Mouse (Mus musculus) kidney, adult 9 months (tissue): ENCODE measurements around the gene Txndc17.

Source experiments
- DNase-seq: peaks from one replicate; pipeline ENCODE4 v3.0.0; 2022

Txndc17 gene

DNA sequence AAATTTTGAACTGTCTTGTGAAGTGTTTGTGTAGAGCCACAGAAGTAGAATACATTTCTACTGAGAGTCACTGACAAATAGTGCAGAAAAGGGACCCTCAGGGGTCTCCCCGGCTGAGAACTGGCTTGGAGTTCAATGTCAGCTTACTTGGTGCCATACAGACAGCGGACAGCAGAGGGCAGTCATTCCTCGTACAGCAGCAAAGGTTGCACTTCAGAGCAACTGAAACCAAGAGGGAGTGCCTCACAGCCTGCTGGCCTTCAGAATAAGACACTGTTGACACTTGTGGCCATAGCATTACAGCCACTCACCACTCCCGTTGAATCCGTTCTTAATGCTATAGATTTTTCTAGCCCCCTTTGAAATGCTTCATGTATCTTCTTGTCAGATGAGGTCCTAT lies 17.5 kb downstream of the Txndc17 start:
- DNase-seq: peak; percentile 78

DNA sequence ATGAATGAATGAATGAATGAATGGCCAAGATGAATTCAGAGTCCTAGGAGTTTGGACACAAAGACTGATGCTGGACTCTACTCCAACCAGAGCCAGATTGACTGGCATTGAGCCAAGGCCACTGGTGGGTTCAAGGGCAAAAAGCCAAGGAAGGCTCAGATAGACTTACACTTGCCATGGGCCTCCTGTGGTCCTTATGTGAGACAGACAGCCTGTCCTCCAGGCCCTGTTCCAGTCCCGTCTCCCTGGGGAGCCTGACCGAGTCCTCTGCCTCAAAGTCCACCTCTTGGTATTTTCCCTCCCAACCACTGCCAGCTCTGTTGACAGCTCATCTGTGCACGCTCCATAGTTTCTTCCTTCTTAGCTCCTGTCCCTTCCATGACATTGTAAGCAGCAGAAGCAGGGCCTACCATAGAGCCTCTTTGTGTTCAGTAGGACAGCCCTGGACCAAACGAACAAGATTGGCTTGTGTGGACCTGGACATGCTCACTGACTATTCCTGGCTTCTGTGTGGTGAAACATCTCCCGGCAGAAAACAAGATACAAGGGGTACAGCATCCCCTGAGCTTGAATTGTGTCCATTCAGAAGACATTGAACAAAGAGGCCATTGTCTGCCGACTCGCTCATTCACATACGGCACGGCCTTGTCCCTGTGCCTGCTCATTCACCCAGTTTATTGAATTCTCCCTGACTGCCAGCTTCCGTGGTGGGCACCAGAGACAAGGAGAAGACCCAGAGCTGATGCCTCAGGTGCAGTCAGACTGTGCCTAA lies 18.9 kb downstream of the Txndc17 start:
- no peak for DNase-seq

DNA sequence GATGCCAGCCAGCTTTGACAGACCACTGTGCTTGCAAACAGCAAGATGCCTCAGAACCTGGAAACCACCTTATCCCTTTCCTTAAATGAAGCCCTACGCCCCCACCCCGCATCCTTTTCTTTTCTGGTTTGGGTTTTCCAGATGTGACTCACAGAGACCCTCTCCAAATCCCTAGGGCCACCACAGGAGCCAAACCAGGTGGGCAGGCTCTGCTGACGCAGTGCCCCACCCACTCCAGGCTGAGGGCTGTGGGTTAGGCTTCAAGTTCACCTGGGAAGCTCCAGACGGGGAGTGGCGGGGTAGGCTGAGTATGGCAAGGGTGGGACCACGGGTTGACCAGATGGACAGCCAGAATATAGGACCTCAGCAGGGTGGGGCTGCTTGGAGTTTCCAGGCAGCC lies 19.6 kb downstream of the Txndc17 start:
- no peak for DNase-seq

DNA sequence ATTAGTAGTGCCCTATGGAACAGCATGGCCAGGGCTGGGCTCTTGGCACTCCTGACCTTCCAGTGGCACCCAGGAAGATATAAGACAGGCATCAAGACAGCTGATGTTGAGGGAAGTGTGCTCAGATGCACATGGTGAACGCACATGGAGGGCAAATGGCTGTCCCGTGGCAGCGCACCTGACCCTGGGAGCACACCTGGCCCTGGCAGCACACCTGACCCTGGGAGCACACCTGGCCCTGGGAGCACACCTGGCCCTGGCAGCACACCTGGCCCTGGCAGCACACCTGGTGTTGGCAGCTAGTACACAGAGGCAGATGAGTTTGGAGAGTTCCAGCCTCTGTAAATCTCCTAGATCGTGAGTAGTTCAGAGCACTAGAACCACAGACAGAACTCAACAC lies 21.2 kb downstream of the Txndc17 start:
- DNase-seq: no peak

DNA sequence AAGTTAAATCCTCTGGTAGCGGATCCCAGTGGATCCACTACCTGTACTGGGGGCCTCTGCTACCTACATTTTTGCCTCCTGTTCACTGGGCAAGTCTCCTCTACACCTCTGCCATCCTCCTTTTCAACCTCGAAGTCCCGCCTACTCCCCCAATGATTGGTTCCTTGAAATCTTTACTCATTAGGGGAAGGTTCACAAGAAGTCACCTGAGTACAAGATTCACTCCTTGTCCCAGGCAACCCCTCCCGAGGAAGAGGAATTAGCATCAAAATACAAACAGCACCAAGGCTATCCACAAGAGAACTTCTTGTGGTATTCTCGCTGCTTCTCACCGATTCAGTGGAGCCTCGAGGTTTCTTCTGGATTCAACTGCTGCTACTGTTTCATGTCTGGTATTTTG lies 24.7 kb downstream of the Txndc17 start:
- no peak for DNase-seq

DNA sequence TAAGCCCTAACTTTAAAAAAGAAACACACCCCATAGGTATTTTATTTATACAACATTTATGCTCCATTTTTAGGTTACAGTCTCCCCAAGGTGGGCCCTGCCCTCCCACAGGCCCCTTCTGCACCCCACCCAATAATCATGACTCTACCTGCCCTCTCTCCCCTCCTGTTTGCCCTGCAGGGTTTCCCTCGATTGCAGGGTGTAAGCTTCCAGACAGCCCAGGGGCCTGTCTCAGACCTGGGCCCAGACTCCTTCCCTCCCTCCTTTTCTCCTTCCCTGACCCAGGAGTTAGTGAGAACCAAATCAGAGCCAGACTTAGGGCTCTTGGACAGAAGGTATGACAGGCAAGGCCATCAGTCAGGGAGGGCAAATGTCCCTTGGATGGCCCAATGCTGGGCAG lies 25.6 kb downstream of the Txndc17 start:
- no peak for DNase-seq

DNA sequence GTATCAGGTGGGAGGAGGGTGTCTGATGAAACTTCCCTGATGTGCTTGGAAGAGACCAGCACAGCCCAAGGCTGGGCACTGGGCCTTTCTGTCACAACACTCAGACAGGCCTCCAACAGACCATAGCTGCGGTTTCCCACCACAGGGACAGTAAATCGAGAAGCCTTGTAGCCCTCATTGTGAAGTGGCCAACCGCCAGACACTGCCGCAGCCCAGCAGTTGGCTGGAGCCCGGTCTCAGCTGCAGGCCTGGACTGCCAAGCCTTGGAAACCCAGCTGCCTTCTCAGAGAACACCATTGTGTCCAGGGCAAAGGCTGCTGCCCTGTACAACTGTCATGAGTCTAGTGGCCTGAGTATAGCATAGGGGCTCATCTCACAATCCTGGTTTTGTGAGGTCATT lies 26.7 kb downstream of the Txndc17 start:
- DNase-seq: no peak

DNA sequence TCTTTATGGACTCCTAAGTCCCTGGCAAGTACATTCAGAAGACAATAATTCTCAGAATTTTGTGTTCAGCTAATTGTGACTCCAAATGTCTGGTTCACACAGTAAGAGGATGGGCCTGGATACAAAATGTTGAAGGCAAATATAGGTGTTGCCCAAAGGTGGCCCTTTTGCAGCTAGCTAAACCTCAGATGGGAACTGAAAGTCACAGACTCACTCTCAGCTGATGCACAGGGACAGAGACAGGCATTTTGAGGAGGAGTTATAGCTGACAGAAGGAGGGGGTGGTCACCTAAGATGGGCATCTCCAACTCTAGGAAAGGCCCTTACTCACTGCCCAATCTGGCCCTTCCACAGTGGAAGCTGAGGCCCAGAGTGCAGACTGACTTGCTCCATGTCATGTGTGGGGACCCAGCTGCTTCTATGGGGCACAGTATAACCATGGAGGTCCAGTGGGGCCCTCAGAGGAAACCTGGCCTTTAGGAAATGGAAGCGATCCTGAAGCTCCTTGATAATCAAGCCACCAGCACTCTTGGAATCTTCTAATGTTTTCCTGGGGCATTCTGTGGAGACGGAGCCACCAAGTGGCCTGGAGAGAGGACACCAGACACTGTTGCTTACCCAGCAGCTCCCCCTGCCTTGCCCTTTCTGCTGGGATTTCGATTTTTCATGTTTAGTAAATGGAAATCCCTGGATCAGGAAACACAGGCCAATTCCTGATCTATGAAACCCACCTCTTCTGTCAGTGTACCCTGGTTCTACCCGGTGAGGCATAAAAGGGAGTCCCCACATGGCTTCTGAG lies 32.9 kb downstream of the Txndc17 start:
- DNase-seq: no peak

DNA sequence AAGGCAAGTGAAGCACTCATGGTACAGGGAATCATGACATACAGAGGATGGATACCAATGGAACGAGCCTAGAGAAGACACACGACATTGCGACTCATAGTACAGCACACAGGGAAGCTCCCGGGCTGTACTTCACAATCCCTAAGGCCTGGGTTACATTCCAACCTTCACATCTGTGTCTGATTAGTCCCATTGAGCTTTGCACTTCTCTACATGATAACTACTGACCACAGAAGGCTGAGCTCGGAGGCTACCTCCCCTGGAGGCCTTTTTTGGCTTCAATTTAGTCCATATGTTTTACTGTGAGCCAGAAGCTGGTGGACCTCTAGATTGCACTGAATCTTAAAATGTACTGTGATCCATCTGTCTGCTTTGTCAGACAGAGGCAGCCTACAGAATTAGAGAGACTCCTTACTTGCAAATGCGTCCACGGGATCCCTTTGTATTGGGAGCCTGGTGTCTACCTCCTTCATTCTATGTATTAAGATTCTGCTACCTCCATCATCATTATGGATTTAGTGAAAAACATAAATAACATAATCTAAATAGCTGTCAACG lies 37.9 kb downstream of the Txndc17 start:
- DNase-seq: no peak

DNA sequence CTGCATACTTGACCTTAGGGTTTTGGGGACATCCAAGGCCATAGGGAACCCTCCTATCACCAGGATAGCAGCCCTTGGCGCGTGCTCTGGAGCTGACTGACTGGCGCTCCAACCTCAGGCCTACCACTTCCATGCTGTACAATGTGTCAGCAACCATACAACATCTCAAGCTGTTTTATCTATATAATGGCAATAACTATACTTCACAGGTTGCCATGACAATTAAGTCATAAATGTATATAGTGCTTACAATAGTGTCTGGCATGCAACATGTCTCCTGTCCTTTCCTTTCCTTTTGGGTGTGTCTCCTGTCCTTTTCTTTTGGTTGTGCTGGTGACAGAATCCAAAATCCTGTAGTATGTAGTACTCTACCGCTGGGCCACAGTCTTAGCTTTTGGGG lies 48.3 kb downstream of the Txndc17 start:
- DNase-seq: no peak

DNA sequence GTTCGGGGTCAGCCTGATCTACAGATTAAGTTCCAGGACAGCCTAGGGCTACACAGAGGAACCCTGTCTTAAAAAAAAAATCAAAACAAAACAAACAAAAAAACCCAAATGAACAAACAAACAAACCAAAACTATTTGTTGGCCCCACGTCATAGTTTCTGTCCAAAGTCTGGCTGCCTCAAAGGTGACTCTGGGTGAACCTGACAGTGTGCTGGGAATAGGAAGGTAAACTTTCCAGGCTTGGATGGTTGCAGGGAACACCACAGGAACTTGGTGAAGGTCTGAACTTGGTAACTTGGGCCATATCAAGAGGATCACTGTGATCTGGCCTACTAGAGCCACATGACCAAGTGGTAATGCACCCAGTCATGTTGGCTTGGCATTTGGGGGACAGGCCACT lies 49.1 kb downstream of the Txndc17 start:
- no peak for DNase-seq
